Mouse (Mus musculus) MEL (cell line): Measurements from ENCODE around the gene Fbxl20. TPM values are rescaled to one million over a fixed set of nuclear protein-coding genes. Genes with fewer than 3 reads are reported as not detected.

ENCODE experiments used
- DNase-seq: peaks from one replicate; pipeline ENCODE4 v3.0.0; 2011; ENCODE audit warnings: low read depth, low spot score
- H3K27ac ChIP-seq: 2 replicates; pipeline ENCODE4 v1.5.1; 2012; ENCODE audit warnings: low read depth, mild to moderate bottlenecking, control low read depth, low read length, moderate library complexity; ENCODE audit not compliant: control insufficient read depth
- H3K27me3 ChIP-seq, 2 experiments: fragments of 150-350 bp in 1 of 2; sonication (generic) in 1 of 2; 2 replicates each; pipeline ENCODE4 v1.6.1; 2012; ENCODE audit warnings: low read length in 2 of 2, mild to moderate bottlenecking in 2 of 2, improper control_type of control experiment in 1 of 2, moderate library complexity in 1 of 2; ENCODE audit not compliant: insufficient read depth in 2 of 2, control insufficient read depth in 1 of 2
- H3K36me3 ChIP-seq, 2 experiments: 2 replicates each; pipeline ENCODE4 v1.6.1; 2012 to 2014; ENCODE audit warnings: low read length in 2 of 2, improper control_type of control experiment in 1 of 2, inconsistent platforms in 1 of 2, mild to moderate bottlenecking in 1 of 2; ENCODE audit not compliant: insufficient read depth in 2 of 2, control insufficient read depth in 1 of 2
- H3K4me1 ChIP-seq, 2 experiments: fragments of 150-350 bp in 1 of 2; sonication (generic) in 1 of 2; 2 replicates each; pipeline ENCODE4 v1.6.1; 2012; ENCODE audit warnings: low read length in 2 of 2, improper control_type of control experiment in 1 of 2, mild to moderate bottlenecking in 1 of 2; ENCODE audit not compliant: insufficient read depth in 2 of 2, control insufficient read depth in 1 of 2
- H3K4me3 ChIP-seq, 2 experiments: fragments of 150-350 bp in 1 of 2; sonication (generic) in 1 of 2; 2 replicates each; pipeline ENCODE4 v1.5.1; 2012; ENCODE audit warnings: low read depth in 2 of 2, low read length in 2 of 2, mild to moderate bottlenecking in 2 of 2, moderate library complexity in 2 of 2, control low read depth in 1 of 2, improper control_type of control experiment in 1 of 2; ENCODE audit not compliant: control insufficient read depth in 1 of 2, insufficient read depth in 1 of 2
- H3K79me2 ChIP-seq: 2 replicates; pipeline ENCODE4 v1.6.1; 2012; ENCODE audit warnings: mild to moderate bottlenecking, low read length, moderate library complexity; ENCODE audit not compliant: control insufficient read depth, poor library complexity, insufficient read depth
- H3K9ac ChIP-seq: 2 replicates; pipeline ENCODE4 v1.6.1; 2012; ENCODE audit warnings: low read depth, mild to moderate bottlenecking, control low read depth, low read length, moderate library complexity; ENCODE audit not compliant: control insufficient read depth, poor library complexity, severe bottlenecking
- H3K9me3 ChIP-seq: fragments of 150-350 bp; sonication (generic); replicated peaks from 2 replicates; pipeline ENCODE4 v1.6.1; 2012; ENCODE audit warnings: mild to moderate bottlenecking, low read length, improper control_type of control experiment, moderate library complexity; ENCODE audit not compliant: insufficient read depth
- BHLHE40 ChIP-seq: IDR thresholded peaks from 2 replicates; pipeline ENCODE4 v1.6.1; 2012; ENCODE audit warnings: low read depth, mild to moderate bottlenecking, inconsistent platforms, low read length, improper control_type of control experiment, borderline replicate concordance
- E2F4 ChIP-seq: IDR thresholded peaks from 2 replicates; pipeline ENCODE4 v1.6.1; 2011; ENCODE audit warnings: low read depth, low read length, improper control_type of control experiment, borderline replicate concordance
- ELF1 ChIP-seq: IDR thresholded peaks from 2 replicates; pipeline ENCODE4 v1.6.1; 2014; ENCODE audit warnings: low read depth, mild to moderate bottlenecking, inconsistent platforms, low read length, improper control_type of control experiment, moderate library complexity
- ETS1 ChIP-seq: IDR thresholded peaks from 2 replicates; pipeline ENCODE4 v1.6.1; 2012; ENCODE audit warnings: low read depth, mild to moderate bottlenecking, inconsistent platforms, low read length, improper control_type of control experiment, moderate library complexity
- GABPA ChIP-seq: IDR thresholded peaks from 2 replicates; pipeline ENCODE4 v1.6.1; 2012; ENCODE audit warnings: low read depth, mild to moderate bottlenecking, inconsistent platforms, low read length, improper control_type of control experiment, moderate library complexity
- GATA1 ChIP-seq: IDR thresholded peaks from 2 replicates; pipeline ENCODE4 v1.6.1; 2011; ENCODE audit warnings: low read depth, low read length, improper control_type of control experiment
- HCFC1 ChIP-seq: IDR thresholded peaks from 2 replicates; pipeline ENCODE4 v1.6.1; 2012; ENCODE audit warnings: low read depth, mild to moderate bottlenecking, inconsistent platforms, low read length, improper control_type of control experiment, moderate library complexity
- JUND ChIP-seq: IDR thresholded peaks from 2 replicates; pipeline ENCODE4 v1.6.1; 2011; ENCODE audit warnings: low read depth, mild to moderate bottlenecking, improper control_type of control experiment, low read length
- MEF2A ChIP-seq: IDR thresholded peaks from 2 replicates; pipeline ENCODE4 v1.6.1; 2014; ENCODE audit warnings: low read depth, mild to moderate bottlenecking, inconsistent platforms, low read length, improper control_type of control experiment; ENCODE audit not compliant: poor library complexity, insufficient replicate concordance, severe bottlenecking; ENCODE audit errors: extremely low read depth
- MXI1 ChIP-seq: IDR thresholded peaks from 2 replicates; pipeline ENCODE4 v1.6.1; 2011; ENCODE audit warnings: mild to moderate bottlenecking, low read depth, low read length, improper control_type of control experiment
- NELFE ChIP-seq: IDR thresholded peaks from 2 replicates; pipeline ENCODE4 v1.6.1; 2011; ENCODE audit warnings: low read depth, low read length, improper control_type of control experiment
- POLR2AphosphoS2 ChIP-seq: IDR thresholded peaks from 2 replicates; pipeline ENCODE4 v1.6.1; 2011; ENCODE audit warnings: low read length, improper control_type of control experiment
- POLR2AphosphoS5 ChIP-seq: IDR thresholded peaks from 2 replicates; pipeline ENCODE4 v1.6.1; 2012; ENCODE audit warnings: low read depth, borderline replicate concordance, mild to moderate bottlenecking, inconsistent platforms, low read length, moderate library complexity, mixed read lengths
- RCOR1 ChIP-seq: IDR thresholded peaks from 2 replicates; pipeline ENCODE4 v1.6.1; 2012; ENCODE audit warnings: low read depth, mild to moderate bottlenecking, inconsistent platforms, low read length, improper control_type of control experiment
- SMC3 ChIP-seq: IDR thresholded peaks from 2 replicates; pipeline ENCODE4 v1.6.1; 2011; ENCODE audit warnings: low read depth, low read length, improper control_type of control experiment
- TBP ChIP-seq: IDR thresholded peaks from 2 replicates; pipeline ENCODE4 v1.8.0; 2011; ENCODE audit warnings: low read depth, low read length, improper control_type of control experiment
- TCF12 ChIP-seq: IDR thresholded peaks from 2 replicates; pipeline ENCODE4 v1.6.1; 2014; ENCODE audit warnings: low read depth, mild to moderate bottlenecking, inconsistent platforms, low read length, improper control_type of control experiment, moderate library complexity
- UBTF ChIP-seq: IDR thresholded peaks from 2 replicates; pipeline ENCODE4 v1.6.1; 2012; ENCODE audit warnings: low read depth, mild to moderate bottlenecking, inconsistent platforms, low read length, improper control_type of control experiment, moderate library complexity, borderline replicate concordance; ENCODE audit not compliant: insufficient read depth
- USF2 ChIP-seq, 2 experiments: IDR thresholded peaks; 2 replicates each; pipeline ENCODE4 v1.6.1; 2011 to 2012; ENCODE audit warnings: improper control_type of control experiment in 2 of 2, low read length in 2 of 2, borderline replicate concordance in 1 of 2, inconsistent platforms in 1 of 2, low read depth in 1 of 2, mild to moderate bottlenecking in 1 of 2; ENCODE audit not compliant: insufficient read depth in 1 of 2
- ZC3H11A ChIP-seq: IDR thresholded peaks from 2 replicates; pipeline ENCODE4 v1.6.1; 2012; ENCODE audit warnings: low read depth, mild to moderate bottlenecking, inconsistent platforms, low read length, improper control_type of control experiment
- ZKSCAN1 ChIP-seq: IDR thresholded peaks from 2 replicates; pipeline ENCODE4 v1.6.1; 2012; ENCODE audit warnings: low read depth, mild to moderate bottlenecking, inconsistent platforms, low read length, improper control_type of control experiment, moderate library complexity
- polyA plus RNA-seq, 2 experiments: library from polyadenylated mRNA; stranded (reverse) in 1 of 2; unstranded in 1 of 2; fragments of >175 nt in 1 of 2; fragments of >200 nt in 1 of 2; gene quantifications; 2 replicates each; pipeline versions ENCODE4 v1.2.1 to v1.2.4; 2012; ENCODE audit warnings: low replicate concordance in 2 of 2, low read depth in 1 of 2; ENCODE audit not compliant: insufficient read length in 2 of 2, insufficient read depth in 1 of 2, missing spikeins in 1 of 2
- total RNA-seq: library from RNA; depleted of rRNA; stranded (reverse); fragments of 300-350 nt; gene quantifications from 2 replicates; pipeline ENCODE4 v1.2.3, GENCODE M21; 2012

The Fbxl20 gene
- total and polyA plus RNA-seq, 3 experiments, result 4.4 to 10.0 TPM; not detected in 1

- Histone ChIP-seq H3K27ac (no peak overlapping the region), H3K36me3 (no peaks in the 10 kb centered on the region), H3K9ac (no peak overlapping the region), H3K4me1 (no peaks in the 10 kb centered on the region), H3K79me2 (no peaks in the 10 kb centered on the region), H3K4me3 (no peak overlapping the region), H3K9me3 (no peaks in the 10 kb centered on the region), H3K27me3 (no peaks in the 10 kb centered on the region)
- TF ChIP-seq BHLHE40, result no peak
- no peak for TF ChIP-seq GABPA
- no peak for TF ChIP-seq JUND
- TF ChIP-seq ETS1, result no peak
- TF ChIP-seq MEF2A, result no peak
- TF ChIP-seq POLR2AphosphoS2, result no peak
- TF ChIP-seq E2F4, result no peak
- no peak for TF ChIP-seq ZKSCAN1
- no peak for TF ChIP-seq ZC3H11A
- no peak for TF ChIP-seq UBTF
- TF ChIP-seq USF2 (IDR thresholded peaks at IDR 0.05; ENCODE audit: borderline replicate concordance in 1 of 2, insufficient read depth in 1 of 2, low read depth in 1 of 2, low read length in 2 of 2), result no peak
- no peak for TF ChIP-seq RCOR1
- TF ChIP-seq ELF1, result no peak
- TF ChIP-seq MXI1, result no peak
- no peak for TF ChIP-seq NELFE
- no peak for TF ChIP-seq SMC3
- TF ChIP-seq GATA1, result no peak
- TF ChIP-seq POLR2AphosphoS5, result no peak
- no peak for TF ChIP-seq HCFC1
- TF ChIP-seq TBP, result no peak
- no peak for DNase-seq
Observed at GRCm38 (mm10) chr11:98086141-98086540, 64.1 kb downstream of the Fbxl20 start.

GRCm38 (mm10) chr11:98082745-98083144, 67.5 kb downstream of the Fbxl20 start:
- H3K4me1 ChIP-seq, result peaks cover 2 to 10% of the 10 kb centered on the region in 2 experiments; a peak in 2 of 4 replicates
- H3K79me2 ChIP-seq, result no peaks in the 10 kb centered on the region
- no peak overlapping the region for H3K4me3 ChIP-seq
- H3K9me3 ChIP-seq, result no peaks in the 10 kb centered on the region
- H3K27ac ChIP-seq, result no peak overlapping the region
- no peaks in the 10 kb centered on the region for H3K27me3 ChIP-seq
- TF ChIP-seq MEF2A (no peak), TCF12 (no peak)
- H3K9ac ChIP-seq, result no peak overlapping the region
- H3K36me3 ChIP-seq, result peaks cover 0 to 11% of the 10 kb centered on the region in 2 experiments; a peak in 2 of 4 replicates
- no peak for DNase-seq
